Comparison of ENCODE assay signal across 18 mouse cellular contexts in the genomic region with DNA sequence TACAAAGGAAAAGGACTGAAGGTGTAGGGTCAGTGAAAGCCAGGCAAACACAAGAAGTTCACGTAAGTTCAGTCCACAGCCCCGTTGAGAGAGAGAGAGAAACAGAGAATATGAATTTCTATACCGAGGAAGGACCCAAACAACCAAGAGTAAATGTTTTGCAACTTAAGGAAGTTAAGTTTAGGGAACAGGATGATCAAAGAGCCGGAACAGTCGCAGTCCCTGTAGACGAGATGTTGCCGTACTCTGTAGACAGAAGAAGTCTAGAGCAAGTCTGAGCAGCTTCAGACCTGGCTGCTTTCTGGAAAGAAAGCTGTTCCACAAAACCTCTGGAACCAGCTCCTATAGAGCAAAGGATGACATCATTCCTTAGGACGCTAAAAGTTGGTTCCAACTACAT.
"Had no signal": no experiment of that assay in that cellular context is flagged by ENCODE, and none has a peak within 500 bp of the region (broad histone marks: within the 10 kb centered on the region; RNA-seq: fewer than 3 reads in every experiment).

No protein-coding gene starts in this region.

- ATAC-seq: liver, postnatal 0 days; midbrain, embryonic 16.5 days had no signal

- H3K27me3 ChIP-seq: limb, embryonic 12.5 days; limb, embryonic 15.5 days; lung, embryonic 15.5 days; midbrain, embryonic 12.5 days had no signal

- H3K36me3 ChIP-seq: lung, embryonic 15.5 days had no signal

- H3K9ac ChIP-seq: limb, embryonic 12.5 days; limb, embryonic 15.5 days; liver, embryonic 14.5 days; liver, postnatal 0 days; lung, embryonic 15.5 days; midbrain, embryonic 12.5 days had no signal

- H3K4me2 ChIP-seq: limb, embryonic 12.5 days; limb, embryonic 15.5 days; liver, embryonic 11.5 days; lung, embryonic 15.5 days; midbrain, embryonic 12.5 days had no signal

- H3K27ac ChIP-seq: limb, embryonic 12.5 days; limb, embryonic 15.5 days; liver, embryonic 14.5 days; lung, embryonic 15.5 days; midbrain, embryonic 12.5 days; stomach, postnatal 0 days had no signal

- H3K9me3 ChIP-seq: limb, embryonic 12.5 days; limb, embryonic 15.5 days; lung, embryonic 15.5 days; midbrain, embryonic 12.5 days had no signal

- DNase-seq: kidney, adult 18-20 months; kidney, adult 9 months; kidney, postnatal 14 days; kidney, postnatal 4 days; left cerebral cortex, postnatal 4 days; liver, postnatal 0 days; right cerebral cortex, adult 18-20 months; right cerebral cortex, postnatal 14 days; right cerebral cortex, postnatal 4 days; thymus, postnatal 25 days had no signal

- H3K4me3 ChIP-seq: limb, embryonic 12.5 days; limb, embryonic 15.5 days; lung, embryonic 15.5 days; midbrain, embryonic 12.5 days had no signal
